Mouse (Mus musculus) liver, postnatal 0 days (tissue): ENCODE measurements at regions not wholly inside any gene's neighbourhood (a gene's known extent, or its start where the extent isn't known, plus 50 kb on each side); places are given as distances from the start of the nearest gene placed in this dataset.

Experiments
- ATAC-seq: fragments of 200-750 bp; cut with Nextera tagmentation; 2 replicates; pipeline ENCODE4 v1.8.0; 2017; ENCODE audit warnings: mild to moderate bottlenecking, moderate library complexity
- DNase-seq: peaks from one replicate; pipeline ENCODE4 v3.0.0-alpha.2; 2016
- H3K27ac ChIP-seq: fragments of 300-500 bp; sonication (generic); 2 replicates; pipeline ENCODE4 v1.5.1; 2014; ENCODE audit warnings: antibody characterized with exemption, moderate library complexity, mild to moderate bottlenecking, low read depth
- H3K27me3 ChIP-seq: fragments of 300-500 bp; sonication (generic); 2 replicates; pipeline ENCODE4 v1.6.1; 2014; ENCODE audit warnings: low read length, control low read depth, mixed read lengths; ENCODE audit not compliant: insufficient read depth
- H3K36me3 ChIP-seq: fragments of 300-500 bp; sonication (generic); replicated peaks from 2 replicates; pipeline ENCODE4 v1.6.1; 2014; ENCODE audit warnings: mild to moderate bottlenecking, control low read depth, low read length, moderate library complexity, mixed read lengths; ENCODE audit not compliant: insufficient read depth
- H3K4me1 ChIP-seq: fragments of 300-500 bp; sonication (generic); 2 replicates; pipeline ENCODE4 v1.6.1; 2014; ENCODE audit warnings: antibody characterized with exemption, mild to moderate bottlenecking, control low read depth; ENCODE audit not compliant: insufficient read depth
- H3K4me2 ChIP-seq: fragments of 300-500 bp; sonication (generic); 2 replicates; pipeline ENCODE4 v1.6.1; 2014; ENCODE audit warnings: low read depth, mild to moderate bottlenecking, low read length, moderate library complexity, mixed read lengths
- H3K4me3 ChIP-seq: fragments of 300-500 bp; sonication (generic); 2 replicates; pipeline ENCODE4 v1.5.1; 2014; ENCODE audit warnings: low read depth, low read length
- H3K9ac ChIP-seq: fragments of 300-500 bp; sonication (generic); replicated peaks from 2 replicates; pipeline ENCODE4 v1.6.1; 2014; ENCODE audit warnings: mild to moderate bottlenecking, moderate library complexity
- H3K9me3 ChIP-seq: fragments of 300-500 bp; sonication (generic); 2 replicates; pipeline ENCODE4 v1.6.1; 2016; ENCODE audit warnings: mild to moderate bottlenecking, control low read depth, low read length, mixed read lengths
- CTCF ChIP-seq: sonication (generic); IDR thresholded peaks from 2 replicates; pipeline ENCODE4 v1.5.1; 2016; ENCODE audit warnings: antibody characterized with exemption, low read depth
- EP300 ChIP-seq: IDR thresholded peaks from 2 replicates; pipeline ENCODE4 v1.6.1; 2016; ENCODE audit warnings: antibody characterized with exemption, low read depth, mild to moderate bottlenecking
- WGBS: fragments of 180-500 bp; shearing (Covaris S2); extraction: QIAGEN DNeasy Blood & Tissue Kit; methylation state at CpG from one replicate; pipeline ENCODE4 v1.1.7; 2014; ENCODE audit not compliant: insufficient replicate concordance; 5-methylcytosine and 5-hydroxymethylcytosine counted together

DNA sequence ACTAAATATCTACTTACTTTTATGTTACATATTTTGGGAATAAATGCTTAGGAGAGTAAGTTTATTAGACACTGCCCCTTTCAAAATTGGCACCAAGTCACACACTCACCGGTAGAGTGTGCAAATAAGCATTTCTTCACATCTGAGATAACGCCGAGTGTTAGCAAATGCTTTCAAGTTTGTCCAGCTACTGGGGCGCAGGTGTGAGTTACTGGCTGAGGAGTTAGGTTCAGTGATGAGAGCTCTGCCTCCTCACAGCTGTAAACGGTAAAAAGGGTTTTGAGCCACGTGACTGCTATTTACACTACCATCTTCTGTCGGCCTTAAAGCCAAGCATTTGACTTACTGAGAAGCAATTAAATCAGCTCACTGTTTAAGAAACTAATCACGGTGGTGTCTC is 61.6 kb upstream of the Sel1l start:
- Histone ChIP-seq H3K27me3 (no peaks in the 10 kb centered on the region), H3K36me3 (no peaks in the 10 kb centered on the region), H3K9me3 (0 out of 2 replicates have a peak, but pooled peaks cover 2% of the 10 kb centered on the region), H3K4me3 (no peak overlapping the region), H3K9ac (no peak overlapping the region), H3K27ac (no peak overlapping the region), H3K4me1 (no peaks in the 10 kb centered on the region), H3K4me2 (no peak overlapping the region)
- DNase-seq: no peak
- no peak for ATAC-seq
- whole genome bisulfite sequencing: 63% methylated on average over 8 of the region's 8 CpGs
- TF ChIP-seq CTCF (no peak), EP300 (no peak)
